Mouse (Mus musculus): ENCODE results near the gene Pemt. TPM values are rescaled to one million over a fixed set of nuclear protein-coding genes. Genes with fewer than 3 reads are reported as not detected.

Gene Pemt
- polyA plus RNA-seq, 1 experiment, result 15.8 TPM

DNA sequence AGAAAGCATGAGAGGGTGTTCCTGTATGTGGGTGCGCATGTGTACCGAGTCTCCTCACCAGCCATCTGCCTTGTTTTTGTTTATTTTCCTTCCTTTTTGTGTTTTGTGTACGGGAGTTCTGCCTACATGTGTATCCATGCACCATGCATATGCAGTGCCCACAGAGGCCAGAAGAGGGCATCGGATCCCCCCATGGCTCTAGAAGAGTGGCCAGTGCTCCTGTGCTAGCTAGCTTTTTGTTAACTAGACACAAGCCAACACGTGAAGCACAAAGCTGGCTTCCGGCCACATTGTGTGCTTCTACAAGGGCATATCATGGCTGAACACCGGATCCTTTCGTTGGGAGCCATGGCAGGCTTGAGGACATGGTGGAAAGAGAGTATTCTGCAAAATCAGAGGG is 24.3 kb upstream of the Pemt start:
- Histone ChIP-seq H3ac (ENCODE audit: control insufficient read depth, insufficient read length) (no peak overlapping the region), H3K27me3 (ENCODE audit: control insufficient read depth, insufficient read depth, insufficient read length) (peaks cover 7% of the 10 kb centered on the region), H3K4me3 (no peak overlapping the region), H3K4me2 (ENCODE audit: low read depth) (no peak overlapping the region), H3K36me3 (ENCODE audit: control insufficient read depth, insufficient read depth) (no peaks in the 10 kb centered on the region), H3K79me2 (ENCODE audit: control insufficient read depth, insufficient read depth) (no peaks in the 10 kb centered on the region)
- TF ChIP-seq POLR2A (IDR thresholded peaks at IDR 0.05; ENCODE audit: insufficient read length, low read depth) (no peak), POLR2AphosphoS2 (IDR thresholded peaks at IDR 0.05; ENCODE audit: insufficient read length, low read depth) (no peak), USF1 (IDR thresholded peaks at IDR 0.05; ENCODE audit: low read depth) (no peak)

DNA sequence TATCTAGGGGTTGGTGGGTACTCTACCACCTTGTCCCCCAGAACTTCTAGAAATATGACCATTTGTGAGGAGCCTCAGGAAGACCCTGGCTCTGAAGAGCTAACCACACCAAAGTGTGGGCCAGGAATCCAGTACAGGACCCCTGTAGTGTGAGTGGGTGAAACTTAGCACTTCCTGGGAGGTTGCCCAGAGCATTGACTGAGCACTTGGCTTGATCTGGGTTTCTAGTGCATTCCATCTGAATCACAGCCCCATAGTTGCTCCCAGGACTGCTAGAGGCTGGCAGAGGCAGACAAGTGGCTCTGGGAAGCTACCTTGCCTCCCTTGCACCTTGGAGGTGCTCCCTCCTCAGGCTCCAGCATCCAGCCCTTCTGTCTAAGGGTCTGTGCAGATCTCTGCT is 22.3 kb upstream of the Pemt start:
- H3K4me2 ChIP-seq (ENCODE audit: low read depth), result no peak overlapping the region
- no peaks in the 10 kb centered on the region for H3K79me2 ChIP-seq (ENCODE audit: control insufficient read depth, insufficient read depth)
- H3ac ChIP-seq (ENCODE audit: control insufficient read depth, insufficient read length), result no peak overlapping the region
- no peaks in the 10 kb centered on the region for H3K36me3 ChIP-seq (ENCODE audit: control insufficient read depth, insufficient read depth)
- peaks cover 7% of the 10 kb centered on the region for H3K27me3 ChIP-seq (ENCODE audit: control insufficient read depth, insufficient read depth, insufficient read length)
- TF ChIP-seq REST (IDR thresholded peaks at IDR 0.05; ENCODE audit: insufficient read depth, insufficient read length), result no peak
- no peak for TF ChIP-seq CEBPB (IDR thresholded peaks at IDR 0.05; ENCODE audit: insufficient read depth, poor library complexity, severe bottlenecking)
- TF ChIP-seq TCF3 (IDR thresholded peaks at IDR 0.05; ENCODE audit: insufficient read length, low read depth), result no peak
- H3K4me3 ChIP-seq, result no peak overlapping the region

DNA sequence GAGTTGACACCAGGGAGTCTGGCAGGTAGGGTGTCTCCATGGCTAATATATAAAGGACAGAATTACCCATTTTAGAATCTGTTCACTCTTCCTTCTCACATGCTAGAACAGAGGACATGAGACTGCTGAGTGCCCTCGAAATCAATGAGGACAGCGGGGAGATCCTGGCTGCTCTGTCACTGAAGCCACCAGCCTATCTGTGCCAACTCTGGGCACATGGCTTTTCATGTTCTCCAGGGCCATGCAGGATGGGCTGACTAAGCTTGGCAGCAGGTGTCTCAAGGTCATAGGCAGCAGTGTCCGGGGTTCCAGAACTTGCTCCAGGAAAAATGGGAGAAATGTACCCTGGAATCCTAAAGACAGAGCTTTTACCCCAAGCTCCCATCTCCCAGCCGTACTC is 21.4 kb upstream of the Pemt start:
- TF ChIP-seq POLR2AphosphoS2 (IDR thresholded peaks at IDR 0.05; ENCODE audit: insufficient read length, low read depth) (no peak), MYOG (IDR thresholded peaks at IDR 0.05; ENCODE audit: control insufficient read depth in 1 of 3, insufficient read depth in 1 of 3, insufficient read length in 2 of 3, low read depth in 2 of 3) (no peak), E2F4 (IDR thresholded peaks at IDR 0.05; ENCODE audit: insufficient read depth) (no peak), MYOD1 (IDR thresholded peaks at IDR 0.05; ENCODE audit: control insufficient read depth in 1 of 3, insufficient read length in 2 of 3, low read depth in 2 of 3) (no peak), POLR2A (IDR thresholded peaks at IDR 0.05; ENCODE audit: insufficient read length, low read depth) (no peak), TCF12 (IDR thresholded peaks at IDR 0.05; ENCODE audit: insufficient read depth, poor library complexity, severe bottlenecking) (no peak), REST (IDR thresholded peaks at IDR 0.05; ENCODE audit: insufficient read depth, insufficient read length) (no peak), MAX (IDR thresholded peaks at IDR 0.05; ENCODE audit: low read depth) (no peak), SRF (IDR thresholded peaks at IDR 0.05; ENCODE audit: control insufficient read depth, insufficient read length, low read depth) (no peak), USF1 (IDR thresholded peaks at IDR 0.05; ENCODE audit: low read depth) (no peak), CEBPB (IDR thresholded peaks at IDR 0.05; ENCODE audit: insufficient read depth, poor library complexity, severe bottlenecking) (no peak), TCF3 (IDR thresholded peaks at IDR 0.05; ENCODE audit: insufficient read length, low read depth) (no peak)
- Histone ChIP-seq H3K79me2 (ENCODE audit: control insufficient read depth, insufficient read depth) (no peaks in the 10 kb centered on the region), H3K36me3 (ENCODE audit: control insufficient read depth, insufficient read depth) (no peaks in the 10 kb centered on the region), H3K27me3 (ENCODE audit: control insufficient read depth, insufficient read depth, insufficient read length) (peaks cover 7% of the 10 kb centered on the region), H3ac (ENCODE audit: control insufficient read depth, insufficient read length) (no peak overlapping the region), H3K4me3 (no peak overlapping the region), H3K4me2 (ENCODE audit: low read depth) (no peak overlapping the region)

DNA sequence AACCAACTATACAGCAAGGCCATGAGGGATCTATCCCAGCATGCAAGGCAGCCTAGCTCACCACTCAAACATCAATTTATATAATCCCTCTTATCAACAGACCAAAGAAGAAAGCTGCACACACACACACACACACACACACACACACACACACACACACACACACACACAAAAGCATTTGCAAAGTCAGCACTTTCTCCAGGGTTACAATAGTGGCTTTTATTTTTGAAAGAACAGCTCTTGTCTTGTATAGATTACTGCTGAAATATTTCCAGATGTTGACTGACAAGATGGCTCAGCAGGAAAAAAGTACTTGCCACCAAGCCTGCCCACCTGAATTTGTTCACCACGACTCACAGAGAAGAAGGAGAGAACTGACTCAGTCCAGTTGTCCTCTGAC is 19.0 kb upstream of the Pemt start:
- H3ac ChIP-seq (ENCODE audit: control insufficient read depth, insufficient read length), result no peak overlapping the region
- no peaks in the 10 kb centered on the region for H3K36me3 ChIP-seq (ENCODE audit: control insufficient read depth, insufficient read depth)
- H3K27me3 ChIP-seq (ENCODE audit: control insufficient read depth, insufficient read depth, insufficient read length), result peaks cover 25% of the 10 kb centered on the region
- TF ChIP-seq MYOG (IDR thresholded peaks at IDR 0.05; ENCODE audit: control insufficient read depth in 1 of 3, insufficient read depth in 1 of 3, insufficient read length in 2 of 3, low read depth in 2 of 3) (no peak), MYOD1 (IDR thresholded peaks at IDR 0.05; ENCODE audit: control insufficient read depth in 1 of 3, insufficient read length in 2 of 3, low read depth in 2 of 3) (no peak), MAX (IDR thresholded peaks at IDR 0.05; ENCODE audit: low read depth) (no peak), E2F4 (IDR thresholded peaks at IDR 0.05; ENCODE audit: insufficient read depth) (no peak), USF1 (IDR thresholded peaks at IDR 0.05; ENCODE audit: low read depth) (no peak), CEBPB (IDR thresholded peaks at IDR 0.05; ENCODE audit: insufficient read depth, poor library complexity, severe bottlenecking) (no peak), TCF12 (IDR thresholded peaks at IDR 0.05; ENCODE audit: insufficient read depth, poor library complexity, severe bottlenecking) (no peak), SRF (IDR thresholded peaks at IDR 0.05; ENCODE audit: control insufficient read depth, insufficient read length, low read depth) (no peak), TCF3 (IDR thresholded peaks at IDR 0.05; ENCODE audit: insufficient read length, low read depth) (no peak), POLR2A (IDR thresholded peaks at IDR 0.05; ENCODE audit: insufficient read length, low read depth) (no peak), POLR2AphosphoS2 (IDR thresholded peaks at IDR 0.05; ENCODE audit: insufficient read length, low read depth) (no peak), REST (IDR thresholded peaks at IDR 0.05; ENCODE audit: insufficient read depth, insufficient read length) (no peak)
- H3K4me3 ChIP-seq, result no peak overlapping the region
- no peaks in the 10 kb centered on the region for H3K79me2 ChIP-seq (ENCODE audit: control insufficient read depth, insufficient read depth)
- H3K4me2 ChIP-seq (ENCODE audit: low read depth), result no peak overlapping the region

DNA sequence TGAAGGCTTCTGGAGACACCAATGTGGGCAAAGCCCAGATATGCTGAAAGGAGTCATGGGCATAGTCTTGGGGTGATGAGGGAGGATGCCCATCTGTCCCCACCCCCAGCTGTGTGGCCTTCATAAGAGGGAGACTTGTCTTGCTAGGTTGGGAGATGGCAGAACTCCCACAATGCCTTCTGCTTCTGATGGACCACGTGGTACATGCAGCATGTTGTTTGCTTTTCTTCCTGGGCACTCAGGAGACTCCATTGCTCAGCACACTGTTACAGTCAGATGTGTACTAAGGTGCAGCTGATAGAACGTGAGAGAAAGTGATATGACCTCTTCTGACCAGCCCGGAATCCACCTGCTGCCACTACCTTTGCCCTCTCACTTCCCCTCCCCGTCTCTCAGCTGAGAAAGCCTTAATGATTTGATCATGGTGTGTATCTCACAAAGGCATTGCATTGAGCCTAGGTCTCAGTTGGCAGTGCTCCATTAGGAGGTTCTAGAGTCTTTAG is 15.3 kb upstream of the Pemt start:
- Histone ChIP-seq H3K4me3 (no peak overlapping the region), H3ac (ENCODE audit: control insufficient read depth, insufficient read length) (no peak overlapping the region), H3K79me2 (ENCODE audit: control insufficient read depth, insufficient read depth) (no peaks in the 10 kb centered on the region), H3K36me3 (ENCODE audit: control insufficient read depth, insufficient read depth) (no peaks in the 10 kb centered on the region), H3K27me3 (ENCODE audit: control insufficient read depth, insufficient read depth, insufficient read length) (peaks cover 45% of the 10 kb centered on the region), H3K4me2 (ENCODE audit: low read depth) (no peak overlapping the region)
- TF ChIP-seq REST (IDR thresholded peaks at IDR 0.05; ENCODE audit: insufficient read depth, insufficient read length) (no peak), E2F4 (IDR thresholded peaks at IDR 0.05; ENCODE audit: insufficient read depth) (no peak), MYOD1 (IDR thresholded peaks at IDR 0.05; ENCODE audit: control insufficient read depth in 1 of 3, insufficient read length in 2 of 3, low read depth in 2 of 3) (no peak), TCF12 (IDR thresholded peaks at IDR 0.05; ENCODE audit: insufficient read depth, poor library complexity, severe bottlenecking) (no peak)
